8 mouse cellular contexts compared by ENCODE assay signal in genomic region chr19:5809712-5810089, GRCm38 (mm10). TPM values are rescaled to one million over a fixed set of nuclear protein-coding genes. Genes with fewer than 3 reads are reported as not detected.
DNase-seq lines count a peak whose midpoint lies in the region; ATAC-seq and TF ChIP-seq lines count a peak whose summit lies in the region.

No protein-coding gene starts in this region.

- no peak for DNase-seq in kidney, adult 9 months
- DNase-seq in midbrain, postnatal 0 days (ENCODE audit: low spot score) = no peak
- no peak for DNase-seq in thymus, postnatal 0 days (ENCODE audit: low spot score)

- peak overlapping the region; percentile 31; the same call in 1 of the 2 replicates for H3K9ac ChIP-seq in kidney, embryonic 14.5 days (ENCODE audit: low read depth, low read length)
- no peak overlapping the region for H3K9ac ChIP-seq in hindbrain, embryonic 15.5 days
- H3K9ac ChIP-seq in midbrain, postnatal 0 days (replicated peaks; ENCODE audit: low read length, poor library complexity, severe bottlenecking) = no peak overlapping the region

- ATAC-seq in kidney, embryonic 14.5 days (ENCODE audit: low FRiP score, low TSS enrichment) = no peak
- ATAC-seq in hindbrain, embryonic 15.5 days (ENCODE audit: low FRiP score, low read depth) = no peak
- no peak for ATAC-seq in midbrain, postnatal 0 days (ENCODE audit: low FRiP score)
- ATAC-seq in megakaryocyte-erythroid progenitor cell, adult 5-6 weeks (replicated peaks; ENCODE audit: low FRiP score, low TSS enrichment, poor library complexity, severe bottlenecking) = no peak
- no peak for ATAC-seq in erythroblast, adult 5-6 weeks (replicated peaks; ENCODE audit: low FRiP score, poor library complexity, severe bottlenecking)

- H3K4me1 ChIP-seq in kidney, embryonic 14.5 days (ENCODE audit: control insufficient read depth, insufficient read depth, low read length) = peaks cover 56% of the 10 kb centered on the region
- peaks cover 37% of the 10 kb centered on the region for H3K4me1 ChIP-seq in cortical plate, adult 2 months (ENCODE audit: control insufficient read depth, insufficient read depth, low read length)
- peaks cover 64% of the 10 kb centered on the region for H3K4me1 ChIP-seq in hindbrain, embryonic 15.5 days (replicated peaks)
- H3K4me1 ChIP-seq in midbrain, postnatal 0 days (ENCODE audit: insufficient read depth, low read length) = peaks cover 24% of the 10 kb centered on the region

- no peak for TF ChIP-seq CTCF in cortical plate, adult 2 months (IDR thresholded peaks at IDR 0.05; ENCODE audit: extremely low read depth, insufficient read depth, low read length)
- TF ChIP-seq CTCF in midbrain, postnatal 0 days (IDR thresholded peaks at IDR 0.05) = no peak

- H3K4me2 ChIP-seq in kidney, embryonic 14.5 days (replicated peaks; ENCODE audit: low read depth, low read length) = no peak overlapping the region
- no peak overlapping the region for H3K4me2 ChIP-seq in hindbrain, embryonic 15.5 days
- H3K4me2 ChIP-seq in midbrain, postnatal 0 days (ENCODE audit: low read depth, low read length, poor library complexity, severe bottlenecking) = no peak overlapping the region

- peak overlapping the region; percentile 81 for H3K27ac ChIP-seq in kidney, embryonic 14.5 days (ENCODE audit: low read depth, low read length)
- H3K27ac ChIP-seq in cortical plate, adult 2 months (ENCODE audit: insufficient read depth, low read length) = peak overlapping the region; percentile 99
- H3K27ac ChIP-seq in hindbrain, embryonic 15.5 days (replicated peaks) = peak overlapping the region; percentile 91
- H3K27ac ChIP-seq in midbrain, postnatal 0 days (ENCODE audit: low read depth, low read length) = 0 out of 2 replicates have a peak overlapping the region, but pooled peaks have one; percentile 98

- H3K36me3 ChIP-seq in kidney, embryonic 14.5 days (ENCODE audit: control insufficient read depth, insufficient read depth, low read length) = no peaks in the 10 kb centered on the region
- H3K36me3 ChIP-seq in hindbrain, embryonic 15.5 days = no peaks in the 10 kb centered on the region
- no peaks in the 10 kb centered on the region for H3K36me3 ChIP-seq in midbrain, postnatal 0 days (ENCODE audit: insufficient read depth, low read length)

- 50% methylated on average over 7 of the region's 7 CpGs for WGBS in kidney, embryonic 14.5 days
- 56% methylated on average over 7 of the region's 7 CpGs for WGBS in hindbrain, embryonic 15.5 days
- 57% methylated on average over 7 of the region's 7 CpGs for whole genome bisulfite sequencing in midbrain, postnatal 0 days

- no peaks in the 10 kb centered on the region for H3K27me3 ChIP-seq in kidney, embryonic 14.5 days (ENCODE audit: control insufficient read depth, insufficient read depth, low read length)
- H3K27me3 ChIP-seq in hindbrain, embryonic 15.5 days = no peaks in the 10 kb centered on the region
- no peaks in the 10 kb centered on the region for H3K27me3 ChIP-seq in midbrain, postnatal 0 days (ENCODE audit: insufficient read depth, low read length)

- TF ChIP-seq POLR2A in cortical plate, adult 2 months (IDR thresholded peaks at IDR 0.05; ENCODE audit: extremely low read depth, insufficient read depth, low read length) = no peak

- H3K9me3 ChIP-seq in kidney, embryonic 14.5 days (ENCODE audit: control insufficient read depth, low read length) = no peaks in the 10 kb centered on the region
- H3K9me3 ChIP-seq in hindbrain, embryonic 15.5 days = no peaks in the 10 kb centered on the region
- H3K9me3 ChIP-seq in midbrain, postnatal 0 days (ENCODE audit: low read length) = no peaks in the 10 kb centered on the region

- H3K4me3 ChIP-seq in kidney, embryonic 14.5 days (ENCODE audit: low read length) = no peak overlapping the region
- no peak overlapping the region for H3K4me3 ChIP-seq in cortical plate, adult 2 months (ENCODE audit: insufficient read depth, low read length)
- H3K4me3 ChIP-seq in hindbrain, embryonic 15.5 days = no peak overlapping the region
- H3K4me3 ChIP-seq in midbrain, postnatal 0 days (ENCODE audit: low read depth, low read length) = no peak overlapping the region

RNA-seq across cellular contexts. Expression of gene Scyl1, which starts 38.5 kb away (rescaled TPM):
- 54.7 and 73.5 TPM in 2 replicates for polyA plus RNA-seq in kidney, embryonic 14.5 days (2014; fragmentation: Nextera tagmentation; extraction: Ambion mirVana)
- polyA plus RNA-seq in cortical plate, adult 2 months (2012; rRNA removed) = 120 and 124 TPM in 2 replicates
- polyA plus RNA-seq in hindbrain, embryonic 15.5 days (2015; fragmentation: Nextera tagmentation; extraction: Ambion mirVana) = 79.7 and 92.6 TPM in 2 replicates
- 95.2 and 108 TPM in 2 replicates for total RNA-seq in midbrain, postnatal 0 days (2014; rRNA removed)
- 84.2 and 85.8 TPM in 2 replicates for polyA plus RNA-seq in midbrain, postnatal 0 days (2015; fragmentation: Nextera tagmentation; extraction: Ambion mirVana)
- total RNA-seq in megakaryocyte-erythroid progenitor cell, adult 5-6 weeks (2014; fragmentation: Nextera tagmentation) = 28.7 and 43.4 TPM in 2 replicates
- 20.2 and 23.1 TPM in 2 replicates for total RNA-seq in megakaryocyte-erythroid progenitor cell, adult 5-6 weeks (2017)
- polyA plus RNA-seq in thymus, postnatal 0 days (2015; fragmentation: Nextera tagmentation; extraction: Ambion mirVana) = 38.0 and 40.9 TPM in 2 replicates
- total RNA-seq in erythroblast, adult 5-6 weeks (2015; ENCODE audit: low replicate concordance) = 8.2 and 12.9 TPM in 2 replicates
- total RNA-seq in erythroblast, adult 5-6 weeks (2017; ENCODE audit: low replicate concordance) = 9.1 and 11.9 TPM in 2 replicates
